Mouse (Mus musculus) limb, embryonic 11.5 days (tissue): Measurements from ENCODE around the gene Ms4a15. TPM values are rescaled to one million over a fixed set of nuclear protein-coding genes. Genes with fewer than 3 reads are reported as not detected.

Experiments used
- ATAC-seq: fragments of 200-750 bp; cut with Nextera tagmentation; 2 replicates; pipeline ENCODE4 v1.8.0; 2017; ENCODE audit warnings: low read depth; ENCODE audit not compliant: insufficient number of reproducible peaks, low FRiP score, low TSS enrichment
- DNase-seq: peaks from one replicate; pipeline ENCODE4 v3.0.0-alpha.2; 2015; ENCODE audit warnings: low spot score
- H3K27ac ChIP-seq: fragments of 300-500 bp; sonication (generic); replicated peaks from 2 replicates; pipeline ENCODE4 v1.5.1; 2014; ENCODE audit warnings: low read depth, mild to moderate bottlenecking, low read length
- H3K27me3 ChIP-seq: fragments of 300-500 bp; sonication (generic); 2 replicates; pipeline ENCODE4 v1.6.1; 2014; ENCODE audit warnings: mild to moderate bottlenecking, low read length, mixed read lengths; ENCODE audit not compliant: control insufficient read depth, insufficient read depth
- H3K36me3 ChIP-seq: fragments of 300-500 bp; sonication (generic); 2 replicates; pipeline ENCODE4 v1.6.1; 2014; ENCODE audit warnings: mild to moderate bottlenecking, low read length, moderate library complexity, mixed read lengths; ENCODE audit not compliant: control insufficient read depth, insufficient read depth
- H3K4me1 ChIP-seq: fragments of 300-500 bp; sonication (generic); 2 replicates; pipeline ENCODE4 v1.6.1; 2014; ENCODE audit warnings: low read length, mixed read lengths; ENCODE audit not compliant: control insufficient read depth, insufficient read depth
- H3K4me2 ChIP-seq: fragments of 300-500 bp; sonication (generic); 2 replicates; pipeline ENCODE4 v1.6.1; 2014; ENCODE audit warnings: low read depth, mild to moderate bottlenecking, moderate library complexity; ENCODE audit not compliant: severe bottlenecking
- H3K4me3 ChIP-seq: fragments of 300-500 bp; sonication (generic); 2 replicates; pipeline ENCODE4 v1.5.1; 2014; ENCODE audit warnings: low read depth, low read length
- H3K9ac ChIP-seq: fragments of 300-500 bp; sonication (generic); 2 replicates; pipeline ENCODE4 v1.6.1; 2014; ENCODE audit warnings: mild to moderate bottlenecking, low read length
- H3K9me3 ChIP-seq: fragments of 300-500 bp; sonication (generic); 2 replicates; pipeline ENCODE4 v1.6.1; 2016; ENCODE audit warnings: low read length; ENCODE audit not compliant: control insufficient read depth
- WGBS: fragments of 180-500 bp; shearing (Covaris S2); extraction: QIAGEN DNeasy Blood & Tissue Kit; methylation state at CpG from one replicate; pipeline ENCODE4 v1.1.7; 2014; 5-methylcytosine and 5-hydroxymethylcytosine counted together
- polyA plus RNA-seq: library from polyadenylated mRNA; unstranded; fragments of >200 nt; fragmentation: Nextera tagmentation; extraction: Ambion mirVana; gene quantifications from 2 replicates; pipeline ENCODE4 v1.2.1, GENCODE M21; 2014

Gene Ms4a15
- polyA plus RNA-seq, 1 experiment from 2014 or later: not detected

DNA sequence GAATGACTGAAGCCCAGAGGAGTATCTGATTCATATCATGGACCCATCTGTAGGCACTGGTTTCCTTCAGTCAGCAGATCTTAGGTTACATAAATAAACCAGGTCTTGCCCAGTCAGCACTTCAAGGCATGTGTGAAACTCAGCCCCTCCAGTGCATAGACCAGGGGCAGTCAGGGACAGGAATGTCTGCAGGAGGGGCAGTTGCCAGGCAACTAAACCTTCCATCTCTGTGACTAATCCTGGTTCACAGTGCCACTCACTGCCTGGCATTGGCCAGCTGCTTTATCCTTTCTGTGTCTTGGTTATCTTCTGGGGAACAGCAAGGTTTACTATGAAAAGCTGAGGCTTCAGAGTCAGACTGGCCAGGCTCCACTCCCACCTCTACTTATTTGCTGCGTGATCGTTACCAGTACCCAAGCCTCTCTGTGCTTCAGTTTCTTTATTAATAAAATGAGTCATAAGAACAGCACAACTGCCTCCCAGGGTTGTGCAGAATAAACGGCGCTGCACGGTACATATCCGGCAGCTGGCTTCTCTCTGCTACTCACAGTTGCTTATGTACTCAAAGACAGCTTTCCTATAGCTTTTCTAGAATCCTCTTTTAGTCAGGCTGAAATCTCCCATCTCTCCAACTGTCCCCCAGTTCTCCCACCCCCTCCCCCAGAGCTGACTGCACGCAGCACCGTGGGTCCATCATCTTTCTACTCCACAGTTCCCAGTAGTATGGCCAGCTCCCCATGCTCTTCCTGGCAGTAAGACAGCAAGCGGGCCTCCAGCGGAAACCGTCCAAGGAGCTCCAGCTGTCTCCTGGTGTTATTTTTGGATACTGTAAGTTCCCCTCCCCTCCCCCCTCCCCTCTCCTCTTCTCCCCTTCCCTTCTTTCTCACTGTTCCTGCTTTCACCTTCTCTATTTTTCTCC is 40.8 kb downstream of the Ms4a15 start:
- Histone ChIP-seq H3K9ac (no peak overlapping the region), H3K9me3 (no peaks in the 10 kb centered on the region), H3K4me3 (no peak overlapping the region), H3K27ac (no peak overlapping the region), H3K36me3 (no peaks in the 10 kb centered on the region), H3K27me3 (no peaks in the 10 kb centered on the region), H3K4me1 (peaks cover 9% of the 10 kb centered on the region), H3K4me2 (no peak overlapping the region)
- DNase-seq (no peak), ATAC-seq (no peak)
- WGBS: 71% methylated on average over 11 of the region's 11 CpGs

DNA sequence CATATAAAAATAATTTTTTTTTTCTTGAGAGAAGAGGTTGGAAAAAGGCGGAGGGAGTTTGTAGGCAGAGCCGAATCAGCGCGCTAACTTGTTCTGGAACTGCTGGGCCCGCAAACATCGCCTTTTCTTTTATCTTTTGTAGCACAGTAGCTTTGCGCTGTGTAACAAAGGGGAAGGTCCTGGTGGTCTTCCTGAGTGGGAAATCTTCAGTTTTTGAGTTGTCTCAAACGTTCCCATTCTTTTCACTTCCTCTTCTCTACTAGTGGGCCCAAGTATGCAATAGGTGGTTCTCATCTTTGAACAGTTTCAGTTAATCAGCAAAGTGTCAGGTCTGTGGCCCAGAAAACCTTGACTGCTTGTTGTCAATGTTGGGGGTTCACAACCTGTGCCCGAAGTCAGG is 43.5 kb downstream of the Ms4a15 start:
- Histone ChIP-seq H3K27me3 (no peaks in the 10 kb centered on the region), H3K4me3 (peak overlapping the region; percentile 71), H3K9me3 (no peaks in the 10 kb centered on the region), H3K4me2 (peak overlapping the region; percentile 100), H3K36me3 (peaks cover 6% of the 10 kb centered on the region), H3K4me1 (peaks cover 12% of the 10 kb centered on the region), H3K9ac (peak overlapping the region; percentile 17; the same call in 1 of the 2 replicates), H3K27ac (no peak overlapping the region)
- ATAC-seq (no peak), DNase-seq (no peak)
- 41% methylated on average over 9 of the region's 9 CpGs for WGBS

DNA sequence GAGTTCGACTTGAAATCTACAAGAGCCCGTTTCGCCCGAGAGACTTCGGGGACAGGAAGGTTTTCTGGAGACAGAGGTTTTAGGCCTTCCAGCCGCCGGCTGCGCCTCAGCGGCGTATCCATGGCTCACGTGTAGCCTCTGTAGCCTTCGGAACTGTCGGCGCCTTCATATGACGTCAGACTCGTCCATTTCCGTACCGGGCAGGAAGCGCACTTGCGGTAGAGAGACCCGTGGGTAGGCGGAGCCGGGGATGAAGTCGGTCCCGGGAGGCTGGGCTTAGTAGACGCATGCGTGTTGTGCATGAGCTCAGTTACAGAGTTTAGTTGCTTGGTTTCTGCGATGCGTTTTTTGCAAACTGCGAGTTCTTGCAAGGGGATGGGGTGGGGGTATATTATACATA is 43.9 kb downstream of the Ms4a15 start, which contains the start of gene Ccdc86:
TSS of gene Ccdc86 (minus strand) at position 155 of the 400 bp plus-strand sequence.
- peaks cover 12% of the 10 kb centered on the region for H3K4me1 ChIP-seq
- no peaks in the 10 kb centered on the region for H3K9me3 ChIP-seq
- H3K27me3 ChIP-seq: no peaks in the 10 kb centered on the region
- DNase-seq: peak; percentile 99
- under 1% methylated on average over 30 of the region's 30 CpGs for WGBS
- H3K9ac ChIP-seq: peak within 1 kb of the TSS; percentile 81
- peak within 1 kb of the TSS; percentile 71 for H3K4me3 ChIP-seq
- H3K4me2 ChIP-seq: peak within 1 kb of the TSS; percentile 100
- no peak within 1 kb of the TSS for H3K27ac ChIP-seq
- peaks cover 10% of the 10 kb centered on the region for H3K36me3 ChIP-seq
- peak; percentile 97 for ATAC-seq

DNA sequence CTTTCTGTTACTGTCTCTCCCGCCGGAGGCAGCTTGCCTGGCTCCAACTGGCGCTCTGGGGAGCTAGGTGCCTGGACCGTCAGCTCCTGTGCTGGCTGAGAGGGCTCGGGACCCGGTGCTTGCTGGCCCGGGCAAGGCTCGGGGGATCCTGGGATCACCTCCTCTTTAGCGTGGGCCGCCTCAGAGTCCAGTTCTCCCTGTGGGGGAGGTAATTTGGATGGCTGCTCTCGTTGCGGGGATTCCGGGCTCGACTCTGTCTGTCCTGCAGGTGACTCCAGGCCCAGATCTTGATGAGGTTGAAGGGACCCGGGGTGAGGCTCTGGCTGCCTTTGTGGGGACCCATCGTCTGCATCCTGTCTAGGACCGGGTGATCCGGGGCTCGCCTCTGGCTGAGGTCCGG is 44.6 kb downstream of the Ms4a15 start:
- peak overlapping the region; percentile 71 for H3K4me3 ChIP-seq
- H3K4me1 ChIP-seq: peaks cover 12% of the 10 kb centered on the region
- H3K9me3 ChIP-seq: no peaks in the 10 kb centered on the region
- peaks cover 14% of the 10 kb centered on the region for H3K36me3 ChIP-seq
- ATAC-seq (no peak), DNase-seq (peak; percentile 29)
- H3K27me3 ChIP-seq: no peaks in the 10 kb centered on the region
- peak overlapping the region; percentile 100 for H3K4me2 ChIP-seq
- 1% methylated on average over 20 of the region's 20 CpGs for WGBS
- H3K27ac ChIP-seq: no peak overlapping the region
- H3K9ac ChIP-seq: peak overlapping the region; percentile 81

DNA sequence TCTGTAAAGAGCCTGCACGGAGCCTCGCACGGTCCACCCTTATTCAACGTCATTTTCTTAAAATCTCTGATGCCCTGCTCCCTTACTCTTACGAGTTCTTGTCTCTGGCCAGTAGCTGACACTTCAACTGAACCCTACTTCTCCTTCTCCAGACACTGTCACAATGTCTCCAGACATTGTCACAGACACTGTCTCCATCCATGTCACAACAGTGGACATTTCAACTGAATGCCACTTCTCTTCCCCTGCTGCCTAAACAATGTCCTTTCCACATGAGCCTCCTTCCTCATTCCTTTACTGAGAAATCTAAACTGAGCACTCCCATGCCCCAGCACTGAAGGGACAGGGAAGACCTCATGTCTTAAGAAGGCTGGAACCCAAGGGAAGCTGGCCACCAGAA is 45.8 kb downstream of the Ms4a15 start:
- H3K9ac ChIP-seq: peak overlapping the region; percentile 45
- 91% methylated on average over 5 of the region's 5 CpGs for WGBS
- peaks cover 12% of the 10 kb centered on the region for H3K4me1 ChIP-seq
- ATAC-seq: no peak
- no peak overlapping the region for H3K27ac ChIP-seq
- DNase-seq: no peak
- peak overlapping the region; percentile 71 for H3K4me3 ChIP-seq
- H3K27me3 ChIP-seq: no peaks in the 10 kb centered on the region
- H3K4me2 ChIP-seq: peak overlapping the region; percentile 100
- H3K9me3 ChIP-seq: no peaks in the 10 kb centered on the region
- H3K36me3 ChIP-seq: peaks cover 17% of the 10 kb centered on the region

- ATAC-seq: no peak
- WGBS: 89% methylated on average over 3 of the region's 3 CpGs
- DNase-seq: no peak
- Histone ChIP-seq H3K9me3 (no peaks in the 10 kb centered on the region), H3K27ac (no peak overlapping the region), H3K4me2 (no peak overlapping the region), H3K36me3 (peaks cover 17% of the 10 kb centered on the region), H3K4me3 (no peak overlapping the region), H3K27me3 (no peaks in the 10 kb centered on the region), H3K9ac (no peak overlapping the region), H3K4me1 (peaks cover 12% of the 10 kb centered on the region)
These were observed 46.5 kb downstream of the Ms4a15 start for GRCm38 (mm10) chr19:10946506-10946905.

GRCm38 (mm10) chr19:10943955-10944354 is 49.1 kb downstream of the Ms4a15 start:
- H3K9me3 ChIP-seq: no peaks in the 10 kb centered on the region
- H3K4me2 ChIP-seq: no peak overlapping the region
- no peak overlapping the region for H3K27ac ChIP-seq
- H3K36me3 ChIP-seq: peaks cover 17% of the 10 kb centered on the region
- no peak for DNase-seq
- ATAC-seq: no peak
- peaks cover 16% of the 10 kb centered on the region for H3K4me1 ChIP-seq
- no peaks in the 10 kb centered on the region for H3K27me3 ChIP-seq
- no peak overlapping the region for H3K9ac ChIP-seq
- H3K4me3 ChIP-seq: no peak overlapping the region
- 84% methylated on average over 3 of the region's 3 CpGs for WGBS

- H3K27ac ChIP-seq: no peak overlapping the region
- no peaks in the 10 kb centered on the region; the same call in 1 of the 2 replicates for H3K9me3 ChIP-seq
- 0 out of 2 replicates have a peak, but pooled peaks cover 4% of the 10 kb centered on the region for H3K4me1 ChIP-seq
- peak; percentile 74 for DNase-seq
- no peaks in the 10 kb centered on the region for H3K27me3 ChIP-seq
- peaks cover 17% of the 10 kb centered on the region for H3K36me3 ChIP-seq
- peak overlapping the region; percentile 88 for H3K4me2 ChIP-seq
- WGBS: 1% methylated on average over 40 of the region's 40 CpGs
- ATAC-seq: peak; percentile 81
- H3K9ac ChIP-seq: peak overlapping the region; percentile 81
- H3K4me3 ChIP-seq: peak overlapping the region; percentile 38
These were observed 52.1 kb downstream of the Ms4a15 start for GRCm38 (mm10) chr19:10940801-10941457.
